Mouse (Mus musculus) effector memory CD4-positive, alpha-beta T cell, adult 7 months (primary cell): ENCODE measurements around the gene Milr1. TPM values are rescaled to one million over a fixed set of nuclear protein-coding genes. Genes with fewer than 3 reads are reported as not detected.

ENCODE experiments used
- polyA plus RNA-seq: library from polyadenylated mRNA; unstranded; fragments of 100-300 nt; shearing (Covaris generic); gene quantifications from one replicate; pipeline ENCODE4 v1.2.1, GENCODE M21; 2017

The Milr1 gene
- polyA plus RNA-seq = 12.5 TPM

GRCm38 (mm10) chr11:106751039-106752018, at the start of gene Milr1:
Gene Milr1, plus strand, starts transcription at chr11:106751226.

GRCm38 (mm10) chr11:106750121-106750751, 790 bp upstream of the Milr1 start, which contains the start of gene Pecam1:
Gene Pecam1, minus strand, starts transcription at chr11:106750628.

GRCm38 (mm10) chr11:106779388-106780088, 28.5 kb downstream of the Milr1 start, which contains the start of gene Polg2:
Gene Polg2, minus strand, starts transcription at chr11:106779537.

GRCm38 (mm10) chr11:106788775-106789459, 37.9 kb downstream of the Milr1 start, which contains the start of the genes Ddx5 and Cep95:
Gene Ddx5, minus strand, starts transcription at chr11:106789185.
Gene Cep95, plus strand, starts transcription at chr11:106789252.

Other genes starting within 250 kb of the Milr1 start
- gene Tex2, start 137.8 kb upstream of the Milr1 start, polyA plus RNA-seq = 70.2 TPM
- 71.9 TPM for gene Pecam1, start 598 bp upstream of the Milr1 start, polyA plus RNA-seq
- gene Polg2, start 28.3 kb downstream of the Milr1 start, polyA plus RNA-seq = 218 TPM
- 1,133 TPM for gene Ddx5, start 38.0 kb downstream of the Milr1 start, polyA plus RNA-seq
- 37.9 TPM for gene Cep95, start 38.0 kb downstream of the Milr1 start, polyA plus RNA-seq
- 21.7 TPM for gene Smurf2, start 169.5 kb downstream of the Milr1 start, polyA plus RNA-seq
- 72.2 TPM for gene Kpna2, start 248.3 kb downstream of the Milr1 start, polyA plus RNA-seq